Mouse (Mus musculus) cortical plate, adult 2 months (tissue): ENCODE measurements around the gene Top3b.

Experiments used
- CTCF ChIP-seq: fragments of 200-500 bp; IDR thresholded peaks from 2 replicates; pipeline ENCODE4 v1.5.1; 2011; ENCODE audit warnings: mild to moderate bottlenecking, control low read depth, low read length; ENCODE audit not compliant: insufficient read depth; ENCODE audit errors: extremely low read depth
- POLR2A ChIP-seq: fragments of 200-500 bp; IDR thresholded peaks from 2 replicates; pipeline ENCODE4 v1.6.1; 2011; ENCODE audit warnings: mild to moderate bottlenecking, low read length, control low read depth; ENCODE audit not compliant: insufficient read depth; ENCODE audit errors: extremely low read depth

DNA sequence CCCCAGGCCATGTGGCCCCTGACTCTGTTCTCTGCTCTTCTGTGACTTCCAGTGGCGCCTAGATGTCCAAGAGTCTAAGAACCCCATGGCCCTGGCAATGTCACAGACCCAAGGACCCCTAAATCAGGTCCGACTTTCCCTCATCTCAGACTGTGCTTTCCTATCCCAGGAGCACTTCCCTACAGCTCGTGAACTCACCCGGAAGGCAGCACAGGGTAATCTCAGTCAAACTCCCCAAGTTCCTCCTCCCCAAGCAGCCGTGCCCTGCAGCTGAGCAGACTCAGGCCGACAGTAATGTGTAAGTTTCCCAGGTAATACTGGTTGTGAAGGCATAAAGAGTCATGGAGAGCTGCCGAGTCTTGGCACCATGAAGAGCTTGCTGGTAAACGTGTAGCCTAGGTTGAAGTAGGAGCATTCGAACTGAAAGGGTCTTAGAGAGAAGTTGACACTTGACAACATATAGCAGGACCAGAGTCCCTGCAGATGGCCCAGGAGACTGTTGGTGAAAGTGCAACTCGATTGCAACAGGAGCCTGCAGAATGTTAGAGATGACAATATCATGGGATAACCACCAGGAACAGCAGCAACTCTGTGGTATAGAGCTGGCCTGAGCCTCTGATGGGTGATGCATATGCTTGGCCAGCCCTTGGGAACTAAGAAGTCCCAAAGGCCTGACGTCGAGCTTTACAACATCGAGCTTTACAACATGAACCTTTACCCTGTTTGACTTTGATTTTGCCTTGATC lies 13.6 kb upstream of the Top3b start:
- TF ChIP-seq CTCF: no peak
- no peak for TF ChIP-seq POLR2A
